Mouse (Mus musculus): ENCODE results near the gene Gdf15.

- TF ChIP-seq CTCF (IDR thresholded peaks at IDR 0.05; ENCODE audit: low read depth) (no peak), EP300 (IDR thresholded peaks at IDR 0.05; ENCODE audit: low read depth) (no peak)
Observed at GRCm38 (mm10) chr8:70659604-70660272, 27.5 kb upstream of the Gdf15 start.
